Mouse (Mus musculus): ENCODE measurements around the gene Slc39a11. TPM values are rescaled to one million over a fixed set of nuclear protein-coding genes. Genes with fewer than 3 reads are reported as not detected.

The Slc39a11 gene
- polyA plus RNA-seq, 1 experiment from 2014 or later, result 16.8 TPM

GRCm38 (mm10) chr11:113294518-113294917 lies 355.4 kb downstream of the Slc39a11 start:
- WGBS, result 44% methylated on average over 8 of the region's 8 CpGs
- ATAC-seq (ENCODE audit: extremely low read depth, insufficient number of reproducible peaks, low FRiP score, low TSS enrichment), result no peak
- H3K4me2 ChIP-seq, result no peak overlapping the region

GRCm38 (mm10) chr11:113292906-113293614 lies 356.8 kb downstream of the Slc39a11 start:
- no peak overlapping the region for H3K27ac ChIP-seq (replicated peaks)

More at GRCm38 (mm10) chr11:113294518-113294917, 355.4 kb downstream of the Slc39a11 start:
- H3K9me3 ChIP-seq, result no peaks in the 10 kb centered on the region
- no peak overlapping the region for H3K4me3 ChIP-seq
- H3K36me3 ChIP-seq, result no peaks in the 10 kb centered on the region
- peaks cover 6% of the 10 kb centered on the region for H3K27me3 ChIP-seq (replicated peaks)
- H3K9ac ChIP-seq, result no peak overlapping the region
- peak overlapping the region; percentile 67 for H3K27ac ChIP-seq (replicated peaks)
- peaks cover 7% of the 10 kb centered on the region for H3K4me1 ChIP-seq

GRCm38 (mm10) chr11:113291781-113292714 lies 357.8 kb downstream of the Slc39a11 start:
- no peak overlapping the region for H3K9ac ChIP-seq
- no peak overlapping the region for H3K4me3 ChIP-seq
- H3K27ac ChIP-seq (replicated peaks), result peak overlapping the region; percentile 10
- peaks cover 5% of the 10 kb centered on the region for H3K4me1 ChIP-seq
- no peaks in the 10 kb centered on the region for H3K9me3 ChIP-seq
- no peak; the same call in 1 of the 2 replicates for ATAC-seq (ENCODE audit: extremely low read depth, insufficient number of reproducible peaks, low FRiP score, low TSS enrichment)
- WGBS, result 67% methylated on average over 17 of the region's 17 CpGs
- H3K27me3 ChIP-seq (replicated peaks), result peaks cover 6% of the 10 kb centered on the region
- no peaks in the 10 kb centered on the region for H3K36me3 ChIP-seq
- H3K4me2 ChIP-seq, result no peak overlapping the region

More at GRCm38 (mm10) chr11:113292906-113293614, 356.8 kb downstream of the Slc39a11 start:
- Histone ChIP-seq H3K27me3 (replicated peaks) (peaks cover 6% of the 10 kb centered on the region), H3K9ac (no peak overlapping the region), H3K36me3 (no peaks in the 10 kb centered on the region), H3K4me2 (no peak overlapping the region), H3K4me1 (peaks cover 7% of the 10 kb centered on the region), H3K4me3 (no peak overlapping the region), H3K9me3 (no peaks in the 10 kb centered on the region)
- WGBS, result 70% methylated on average over 13 of the region's 13 CpGs
- ATAC-seq (ENCODE audit: extremely low read depth, insufficient number of reproducible peaks, low FRiP score, low TSS enrichment), result no peak

- H3K9me3 ChIP-seq, result no peaks in the 10 kb centered on the region
- ATAC-seq (ENCODE audit: extremely low read depth, insufficient number of reproducible peaks, low FRiP score, low TSS enrichment), result no peak
- no peak overlapping the region for H3K27ac ChIP-seq (replicated peaks)
- no peak overlapping the region for H3K4me3 ChIP-seq
- H3K4me2 ChIP-seq, result no peak overlapping the region
- no peak overlapping the region for H3K9ac ChIP-seq
- WGBS, result 77% methylated on average over 14 of the region's 14 CpGs
- no peaks in the 10 kb centered on the region; the same call in 1 of the 2 replicates for H3K27me3 ChIP-seq (replicated peaks)
- H3K36me3 ChIP-seq, result no peaks in the 10 kb centered on the region
- H3K4me1 ChIP-seq, result peaks cover 5% of the 10 kb centered on the region
Measured at GRCm38 (mm10) chr11:113290911-113291310, 359.0 kb downstream of the Slc39a11 start.

- Histone ChIP-seq H3K36me3 (no peaks in the 10 kb centered on the region), H3K27ac (replicated peaks) (no peak overlapping the region), H3K4me1 (peaks cover 6% of the 10 kb centered on the region; the same call in 1 of the 2 replicates), H3K4me2 (no peak overlapping the region), H3K4me3 (no peak overlapping the region), H3K9me3 (no peaks in the 10 kb centered on the region), H3K27me3 (replicated peaks) (no peaks in the 10 kb centered on the region), H3K9ac (no peak overlapping the region)
- ATAC-seq (ENCODE audit: extremely low read depth, insufficient number of reproducible peaks, low FRiP score, low TSS enrichment), result no peak
- WGBS, result 83% methylated on average over 27 of the region's 27 CpGs
Measured at GRCm38 (mm10) chr11:113284951-113285741, 364.7 kb downstream of the Slc39a11 start.

GRCm38 (mm10) chr11:113283376-113283811 lies 366.5 kb downstream of the Slc39a11 start:
- Histone ChIP-seq H3K9me3 (no peaks in the 10 kb centered on the region), H3K27me3 (replicated peaks) (no peaks in the 10 kb centered on the region), H3K9ac (0 out of 2 replicates have a peak overlapping the region, but pooled peaks have one; percentile 19), H3K4me3 (no peak overlapping the region), H3K4me2 (no peak overlapping the region), H3K4me1 (peaks cover 6% of the 10 kb centered on the region; the same call in 1 of the 2 replicates), H3K36me3 (no peaks in the 10 kb centered on the region), H3K27ac (replicated peaks) (no peak overlapping the region)
- ATAC-seq (ENCODE audit: extremely low read depth, insufficient number of reproducible peaks, low FRiP score, low TSS enrichment), result no peak
- WGBS, result 35% methylated on average over 11 of the region's 11 CpGs

- Histone ChIP-seq H3K4me1 (peaks cover 1% of the 10 kb centered on the region; the same call in 1 of the 2 replicates), H3K9me3 (no peaks in the 10 kb centered on the region), H3K27me3 (replicated peaks) (no peaks in the 10 kb centered on the region), H3K9ac (no peak overlapping the region), H3K4me2 (no peak overlapping the region), H3K4me3 (no peak overlapping the region), H3K36me3 (no peaks in the 10 kb centered on the region), H3K27ac (replicated peaks) (no peak overlapping the region)
- ATAC-seq (ENCODE audit: extremely low read depth, insufficient number of reproducible peaks, low FRiP score, low TSS enrichment), result no peak
- WGBS, result 83% methylated on average over 6 of the region's 6 CpGs
Measured at GRCm38 (mm10) chr11:113278238-113278637, 371.6 kb downstream of the Slc39a11 start.

- ATAC-seq (ENCODE audit: extremely low read depth, insufficient number of reproducible peaks, low FRiP score, low TSS enrichment), result no peak
- H3K27ac ChIP-seq (replicated peaks), result no peak overlapping the region; the same call in 1 of the 2 replicates
- WGBS, result 53% methylated on average over 10 of the region's 10 CpGs
- H3K9me3 ChIP-seq, result no peaks in the 10 kb centered on the region
- H3K27me3 ChIP-seq (replicated peaks), result no peaks in the 10 kb centered on the region
- H3K4me2 ChIP-seq, result no peak overlapping the region
- H3K4me3 ChIP-seq, result no peak overlapping the region
- H3K9ac ChIP-seq, result no peak overlapping the region
- no peaks in the 10 kb centered on the region for H3K4me1 ChIP-seq
- H3K36me3 ChIP-seq, result no peaks in the 10 kb centered on the region
Measured at GRCm38 (mm10) chr11:113277034-113277612, 372.8 kb downstream of the Slc39a11 start.

GRCm38 (mm10) chr11:113276518-113276917 lies 373.4 kb downstream of the Slc39a11 start:
- 86% methylated on average over 8 of the region's 8 CpGs for WGBS
- Histone ChIP-seq H3K9ac (no peak overlapping the region), H3K27me3 (replicated peaks) (no peaks in the 10 kb centered on the region), H3K36me3 (no peaks in the 10 kb centered on the region), H3K4me1 (no peaks in the 10 kb centered on the region), H3K9me3 (no peaks in the 10 kb centered on the region), H3K27ac (replicated peaks) (no peak overlapping the region; the same call in 1 of the 2 replicates), H3K4me2 (no peak overlapping the region), H3K4me3 (no peak overlapping the region)
- no peak for ATAC-seq (ENCODE audit: extremely low read depth, insufficient number of reproducible peaks, low FRiP score, low TSS enrichment)

GRCm38 (mm10) chr11:113274037-113274436 lies 375.8 kb downstream of the Slc39a11 start:
- no peak overlapping the region for H3K27ac ChIP-seq (replicated peaks)
- no peak overlapping the region for H3K9ac ChIP-seq
- no peaks in the 10 kb centered on the region for H3K36me3 ChIP-seq
- no peak for ATAC-seq (ENCODE audit: extremely low read depth, insufficient number of reproducible peaks, low FRiP score, low TSS enrichment)
- no peaks in the 10 kb centered on the region for H3K27me3 ChIP-seq (replicated peaks)
- no peak overlapping the region for H3K4me3 ChIP-seq
- no peaks in the 10 kb centered on the region for H3K9me3 ChIP-seq
- H3K4me2 ChIP-seq, result no peak overlapping the region
- 87% methylated on average over 8 of the region's 8 CpGs for WGBS
- H3K4me1 ChIP-seq, result no peaks in the 10 kb centered on the region
